Mouse (Mus musculus) liver, postnatal 0 days (tissue): ENCODE measurements around the gene Kif1a.

Source experiments
- CTCF ChIP-seq: sonication (generic); IDR thresholded peaks from 2 replicates; pipeline ENCODE4 v1.5.1; 2016; ENCODE audit warnings: antibody characterized with exemption, low read depth
- EP300 ChIP-seq: IDR thresholded peaks from 2 replicates; pipeline ENCODE4 v1.6.1; 2016; ENCODE audit warnings: antibody characterized with exemption, low read depth, mild to moderate bottlenecking

- TF ChIP-seq CTCF (no peak), EP300 (no peak)
These were observed 21.6 kb upstream of the Kif1a start for GRCm38 (mm10) chr1:93123179-93123854.
